Comparison of ENCODE assay signal across 17 mouse cellular contexts in the genomic region with DNA sequence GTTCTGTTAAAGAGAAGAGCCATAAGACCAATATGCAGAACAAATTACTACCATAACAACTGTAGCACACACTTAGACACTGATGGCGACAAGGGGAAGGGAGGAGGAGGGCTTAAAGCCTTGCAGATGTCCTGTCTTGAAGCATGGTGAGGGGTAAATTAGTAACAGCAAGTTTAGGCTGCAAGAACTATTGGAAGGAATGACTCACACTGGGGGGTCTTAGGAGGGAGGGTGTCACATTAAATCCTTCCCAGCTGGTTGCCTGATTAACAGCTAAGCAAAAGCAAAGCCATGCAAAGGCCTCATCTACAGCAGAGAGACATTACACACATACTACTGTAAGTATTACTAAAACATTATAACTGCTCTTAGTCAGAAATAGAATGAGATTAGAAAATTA. TPM values are rescaled to one million over a fixed set of nuclear protein-coding genes. Genes with fewer than 3 reads are reported as not detected.
"Had no signal": no experiment of that assay in that cellular context is flagged by ENCODE, and none has a peak within 500 bp of the region (broad histone marks: within the 10 kb centered on the region; RNA-seq: fewer than 3 reads in every experiment).

No protein-coding gene starts in this region.

- H3K4me1 ChIP-seq: liver, embryonic 15.5 days; midbrain, embryonic 15.5 days; neural tube, embryonic 15.5 days had no signal

- H3K36me3 ChIP-seq: liver, embryonic 15.5 days; midbrain, embryonic 15.5 days; neural tube, embryonic 15.5 days had no signal

- H3K4me3 ChIP-seq: limb, embryonic 13.5 days; liver, embryonic 15.5 days; megakaryocyte, embryonic 14.5 days; midbrain, embryonic 15.5 days; neural tube, embryonic 15.5 days had no signal

- H3K9me3 ChIP-seq: limb, embryonic 13.5 days; liver, embryonic 15.5 days; megakaryocyte, embryonic 14.5 days; midbrain, embryonic 15.5 days; neural tube, embryonic 15.5 days had no signal

- H3K9ac ChIP-seq: limb, embryonic 13.5 days; liver, embryonic 15.5 days; lung, embryonic 14.5 days; midbrain, embryonic 15.5 days; neural tube, embryonic 15.5 days had no signal

- H3K27me3 ChIP-seq: limb, embryonic 13.5 days; liver, embryonic 15.5 days; megakaryocyte, embryonic 14.5 days; midbrain, embryonic 15.5 days; neural tube, embryonic 15.5 days had no signal

- H3K4me2 ChIP-seq: limb, embryonic 13.5 days; liver, embryonic 11.5 days; liver, embryonic 15.5 days; lung, embryonic 14.5 days; midbrain, embryonic 11.5 days; midbrain, embryonic 15.5 days; neural tube, embryonic 15.5 days had no signal

- DNase-seq: kidney, adult 18-20 months; kidney, postnatal 25 days; lung, embryonic 14.5 days; lung, postnatal 14 days; right cerebral cortex, adult 18-20 months; right cerebral cortex, postnatal 25 days; thymus, postnatal 4 days had no signal

- ATAC-seq: midbrain, embryonic 15.5 days had no signal

- H3K27ac ChIP-seq: limb, embryonic 13.5 days; liver, embryonic 15.5 days; macrophage; midbrain, embryonic 15.5 days; neural tube, embryonic 15.5 days had no signal

RNA-seq across cellular contexts. Expression of a gene that starts 28.0 kb away (rescaled TPM):
- polyA plus RNA-seq: kidney, embryonic 14.5 days; limb, embryonic 13.5 days; liver, embryonic 11.5 days; liver, embryonic 15.5 days; lung, embryonic 14.5 days; macrophage; neural tube, embryonic 15.5 days; small intestine, adult 2 months had no signal
